Mouse (Mus musculus) urinary bladder, postnatal 4 days (tissue): ENCODE measurements around the gene Tmem147.
"Not testable (repeated sequence)": the region's sequence is repeated elsewhere in the genome, so short reads cannot be mapped to it uniquely, and the experiment has no call there.

Experiments used
- DNase-seq, 2 experiments: peaks; one replicate each; pipeline ENCODE4 v3.0.0; 2021 to 2022; ENCODE audit warnings: low spot score in 2 of 2

Gene Tmem147

DNA sequence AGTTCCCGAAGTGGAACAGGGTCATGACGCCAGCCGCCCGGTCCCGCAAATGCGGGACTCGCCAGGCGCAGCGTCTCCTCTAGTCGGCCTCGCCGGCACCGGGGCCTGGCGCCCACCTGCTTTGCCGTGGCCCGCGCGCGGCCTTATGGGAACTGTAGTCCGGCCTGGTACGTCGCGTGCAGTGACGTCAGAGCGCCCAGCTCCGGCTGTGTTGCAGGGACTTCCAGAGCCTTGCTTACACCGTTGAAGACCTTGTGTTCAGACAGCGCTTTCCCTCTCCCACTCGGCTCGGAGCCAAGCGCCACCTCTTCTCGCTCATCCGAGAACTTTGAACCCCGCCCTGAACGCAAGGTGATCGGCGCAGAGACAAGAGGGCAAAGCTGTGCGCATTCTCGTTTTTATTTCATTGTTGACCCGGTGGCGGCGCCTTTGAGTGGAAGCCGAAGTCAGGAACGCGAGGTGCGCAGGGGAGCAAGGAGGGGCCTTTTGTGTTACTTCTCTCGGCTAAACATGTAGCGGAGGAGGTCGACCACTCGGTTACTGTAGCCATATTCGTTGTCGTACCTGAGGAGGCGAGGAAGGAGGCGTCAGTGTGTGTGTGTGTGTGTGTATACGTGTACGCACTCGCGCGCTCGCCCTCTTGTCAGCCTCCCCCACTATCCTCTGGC, at the start of gene Tmem147:
Tmem147 (minus strand) TSS at position 145 of the 668 bp plus-strand sequence.
- peak; percentile 90 to 93 for DNase-seq

DNA sequence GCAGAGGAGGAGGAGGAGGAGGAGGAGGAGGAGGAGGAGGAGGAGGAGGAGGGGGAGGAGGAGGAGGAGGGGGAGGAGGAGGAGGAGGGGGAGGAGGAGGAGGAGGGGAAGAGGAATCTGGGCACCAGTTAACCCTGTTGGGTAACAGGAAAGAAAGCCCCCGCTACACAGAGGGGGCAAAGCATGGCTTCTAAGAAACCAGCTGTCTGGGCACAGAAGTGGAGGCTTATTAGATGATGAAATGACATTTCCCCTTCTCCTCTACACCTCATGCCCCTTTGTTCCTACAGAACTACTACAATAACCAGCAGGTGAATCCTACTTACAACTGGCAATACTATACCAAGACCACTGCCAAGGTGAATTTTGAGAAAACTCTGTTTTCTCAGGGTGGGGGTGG, 48.6 kb upstream of the Tmem147 start:
- no peak for DNase-seq

DNA sequence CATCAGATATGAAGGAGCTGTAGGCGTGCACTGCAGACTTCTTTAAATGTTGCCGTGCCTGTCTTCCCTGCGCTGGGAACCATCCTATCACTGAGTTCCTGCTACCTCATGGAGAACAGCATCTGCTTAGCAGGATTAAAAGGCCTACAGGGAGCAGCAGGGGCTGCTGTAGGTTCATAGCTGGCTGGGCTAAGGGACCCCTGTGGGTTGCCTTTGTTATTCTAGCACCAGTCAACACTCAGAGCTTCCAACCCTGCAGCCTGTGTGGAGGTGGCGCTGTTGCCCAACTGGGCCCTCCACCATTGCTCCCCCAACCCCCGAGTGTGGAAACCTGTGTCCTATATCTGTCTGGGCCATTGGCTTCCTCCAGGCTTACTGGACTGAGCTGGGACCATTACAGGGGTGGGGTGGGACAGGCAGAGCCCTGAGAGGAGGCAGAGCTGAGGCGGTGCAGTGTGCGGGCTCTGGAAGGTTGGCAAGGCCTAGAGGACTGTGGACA, 47.8 kb upstream of the Tmem147 start:
- no peak for DNase-seq

DNA sequence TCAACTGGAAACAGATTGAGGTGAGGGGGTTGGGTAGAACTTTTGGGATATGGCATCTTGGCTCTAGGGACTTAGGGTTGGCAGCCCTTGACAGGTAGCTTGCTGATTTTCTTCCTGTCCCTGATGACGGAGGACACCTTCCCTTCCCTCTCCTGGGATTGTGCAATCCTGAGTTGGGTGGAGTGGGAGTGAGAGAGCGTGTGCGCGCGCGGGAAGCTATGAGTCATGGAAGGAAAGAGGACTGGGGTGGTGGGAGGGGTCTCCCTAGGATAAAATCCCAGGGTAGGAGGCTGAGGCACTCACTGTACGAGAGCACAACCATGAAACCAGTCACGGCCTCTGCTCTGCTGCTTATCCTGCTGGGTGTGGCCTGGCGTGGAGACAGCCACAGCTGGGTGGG, 46.8 kb upstream of the Tmem147 start:
- DNase-seq: no peak

DNA sequence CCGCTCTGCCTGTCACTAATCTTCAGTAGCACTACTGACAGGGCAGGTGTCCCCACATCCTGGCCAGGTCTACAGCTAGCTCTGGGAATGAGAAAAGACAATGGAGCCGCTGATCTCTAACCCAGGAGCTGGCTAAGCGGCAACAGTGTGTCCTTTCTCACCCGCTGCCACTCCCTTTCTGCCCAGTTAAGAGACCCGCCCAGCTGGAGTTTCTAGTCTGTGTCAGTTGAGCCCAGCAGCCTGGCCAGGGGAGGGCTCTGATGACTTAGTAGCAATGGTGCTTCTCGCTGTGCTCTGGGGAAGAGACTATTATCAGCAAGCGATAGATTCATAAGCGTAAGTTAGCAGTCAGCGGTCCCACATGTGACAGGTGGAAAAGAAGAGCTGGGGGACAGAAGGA, 39.9 kb upstream of the Tmem147 start:
- no peak for DNase-seq

DNA sequence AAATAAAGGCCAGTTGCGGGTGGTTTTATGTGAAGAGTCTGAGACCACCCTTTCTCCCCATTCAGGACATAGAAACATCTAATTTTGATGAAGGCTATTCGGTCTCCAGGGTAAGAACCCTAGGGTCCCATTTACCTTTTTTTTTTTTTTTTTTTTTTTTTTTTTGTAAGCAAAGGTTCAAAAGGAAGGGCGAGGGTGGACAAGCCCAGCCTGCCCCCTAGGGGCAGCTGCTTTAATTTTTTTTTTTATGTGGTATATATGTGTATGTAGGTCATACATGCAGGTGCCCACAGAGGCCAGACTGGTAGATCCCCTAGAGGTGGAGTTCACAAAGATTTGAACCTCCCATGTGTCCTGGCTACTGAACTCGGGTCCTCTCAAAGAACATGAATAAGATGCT, 37.1 kb upstream of the Tmem147 start:
- no peak for DNase-seq

DNA sequence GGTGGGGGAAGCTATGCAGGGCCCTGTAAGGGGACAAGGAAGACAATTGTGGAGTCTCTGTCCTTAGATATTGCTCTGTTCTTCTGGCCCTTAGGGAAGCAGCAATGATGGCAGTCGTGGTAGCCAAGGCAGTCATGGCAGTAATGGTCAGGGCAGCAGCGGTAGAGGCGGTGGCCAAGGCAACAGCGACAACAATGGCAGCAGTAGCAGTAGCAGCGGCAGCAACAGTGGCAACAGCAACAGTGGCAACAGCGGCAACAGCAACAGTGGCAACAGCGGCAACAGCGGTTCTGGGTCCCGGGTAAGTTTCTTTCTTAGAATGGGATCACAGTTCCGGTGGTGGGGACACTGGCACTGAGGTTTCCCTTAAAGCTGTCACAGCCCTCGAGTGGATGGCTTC, 35.8 kb upstream of the Tmem147 start:
- no peak for DNase-seq

DNA sequence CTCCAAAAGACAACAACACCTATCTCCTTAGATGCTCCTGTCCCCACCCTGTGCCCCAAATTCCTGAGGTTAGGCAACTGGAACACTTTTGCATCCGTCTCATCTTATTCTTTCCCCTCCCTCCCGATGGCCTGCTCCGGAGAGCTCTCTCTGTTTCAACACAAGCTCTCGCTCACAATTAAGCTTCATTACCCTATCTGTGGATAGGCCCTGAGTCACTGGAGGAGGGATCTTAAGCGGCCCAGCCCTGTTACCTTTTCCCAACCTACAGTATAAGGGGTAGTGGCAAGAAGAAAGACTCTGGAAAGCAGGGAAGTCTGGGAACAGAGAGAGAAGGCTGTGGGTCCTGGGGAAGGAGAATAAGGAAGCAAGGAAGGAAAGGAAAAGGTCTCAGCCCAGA, 34.1 kb upstream of the Tmem147 start, which contains the start of gene Dmkn:
Dmkn (plus strand) TSS at position 301 of the 400 bp plus-strand sequence.
- no peak for DNase-seq

DNA sequence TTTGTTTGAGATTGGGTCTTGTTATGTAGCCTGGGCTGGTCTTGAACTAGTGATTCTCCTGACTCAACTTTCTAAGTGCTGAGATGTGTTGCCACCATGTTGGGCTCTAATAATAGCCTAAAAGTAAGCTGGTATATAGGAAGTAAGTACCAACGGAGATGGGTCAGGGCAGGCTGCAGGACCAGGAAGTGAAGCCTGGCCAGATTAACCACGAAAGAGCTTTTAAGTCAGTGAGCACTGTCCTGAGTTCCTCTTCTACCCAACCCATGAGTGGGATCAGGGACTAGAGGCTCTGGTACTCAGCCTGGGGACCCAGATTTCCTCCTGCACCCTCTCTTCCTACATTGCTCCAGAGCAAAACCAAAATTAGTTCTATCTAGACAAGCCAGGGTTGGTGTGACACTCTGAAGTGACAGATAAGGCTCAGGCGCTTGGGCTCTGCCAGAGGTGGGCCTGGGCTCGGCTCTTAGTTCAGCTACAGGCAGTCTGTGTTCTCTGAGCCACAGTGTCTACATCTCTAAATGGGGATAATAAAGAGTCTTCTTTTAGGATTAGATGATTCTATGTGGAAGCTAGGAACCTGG, 32.5 kb upstream of the Tmem147 start:
- no peak for DNase-seq

DNA sequence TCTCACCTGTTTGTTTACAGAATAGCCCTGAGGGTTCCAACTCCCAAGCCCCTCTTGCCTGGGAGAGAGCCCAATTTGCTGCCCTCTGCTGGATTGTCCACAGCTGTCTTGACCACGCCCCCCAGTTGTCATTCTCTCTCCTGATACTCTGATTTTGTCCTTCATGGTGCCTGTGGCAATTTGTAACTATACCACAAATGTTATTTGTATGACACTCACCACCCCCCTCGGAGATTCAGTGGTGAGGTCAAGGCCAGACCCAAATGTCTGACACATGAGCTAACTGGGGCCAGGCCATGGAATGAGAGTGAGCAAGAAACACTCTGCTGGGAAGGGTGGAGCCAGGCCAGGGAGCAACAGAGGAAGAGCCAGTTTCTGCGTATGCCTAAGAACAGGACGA, 29.5 kb upstream of the Tmem147 start:
- DNase-seq: no peak

DNA sequence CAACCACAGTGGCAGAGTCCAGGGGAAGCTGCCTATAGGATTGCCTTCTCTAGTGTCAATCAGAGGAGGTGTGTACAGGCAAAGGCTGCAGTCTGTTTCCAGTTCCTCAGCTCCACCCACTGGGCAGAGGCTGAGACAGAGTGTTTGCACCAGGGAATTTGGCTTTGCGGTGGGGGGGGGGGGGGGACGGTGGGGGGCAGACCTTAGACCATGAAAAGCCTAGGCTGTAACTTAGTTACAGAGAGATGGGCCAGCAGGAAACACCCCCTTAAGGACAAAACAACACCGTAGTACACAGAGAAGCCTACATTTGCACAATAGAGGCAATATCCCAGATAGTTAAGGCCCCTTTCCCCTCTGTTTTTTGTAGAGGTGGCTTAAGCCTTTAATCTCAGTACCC, 27.7 kb upstream of the Tmem147 start:
- no peak for DNase-seq

DNA sequence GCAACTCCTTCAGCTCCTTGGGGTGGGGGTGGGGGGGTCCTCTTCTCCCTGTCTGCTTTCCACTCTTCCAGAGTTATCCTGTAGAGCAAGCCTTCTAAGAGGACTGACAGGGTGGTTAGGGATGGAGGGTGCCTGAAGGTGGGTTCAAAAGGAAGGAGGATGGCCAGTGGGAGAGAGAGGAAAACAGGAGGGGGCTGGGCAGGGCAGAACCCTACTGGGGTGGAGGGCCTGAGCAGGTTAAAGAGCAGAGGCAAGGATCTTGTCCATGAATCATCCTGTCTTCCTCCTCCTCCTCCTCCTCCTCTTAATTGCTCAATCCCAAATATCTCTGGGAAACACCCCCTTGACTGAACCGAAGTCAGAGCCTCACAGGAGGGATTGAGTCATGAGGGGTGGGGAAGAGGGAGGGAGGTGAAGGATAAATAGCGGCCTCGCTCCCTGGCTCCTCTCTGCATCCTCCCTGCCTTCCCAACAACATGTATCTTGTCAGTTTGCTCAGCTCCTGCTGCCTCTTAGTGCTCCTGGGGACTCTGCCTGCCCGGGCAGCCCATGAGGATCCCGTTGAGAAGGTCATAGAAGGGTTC, 21.8 kb upstream of the Tmem147 start, which contains the start of gene Sbsn:
Sbsn (plus strand) TSS at position 386 of the 584 bp plus-strand sequence.
- DNase-seq: no peak

DNA sequence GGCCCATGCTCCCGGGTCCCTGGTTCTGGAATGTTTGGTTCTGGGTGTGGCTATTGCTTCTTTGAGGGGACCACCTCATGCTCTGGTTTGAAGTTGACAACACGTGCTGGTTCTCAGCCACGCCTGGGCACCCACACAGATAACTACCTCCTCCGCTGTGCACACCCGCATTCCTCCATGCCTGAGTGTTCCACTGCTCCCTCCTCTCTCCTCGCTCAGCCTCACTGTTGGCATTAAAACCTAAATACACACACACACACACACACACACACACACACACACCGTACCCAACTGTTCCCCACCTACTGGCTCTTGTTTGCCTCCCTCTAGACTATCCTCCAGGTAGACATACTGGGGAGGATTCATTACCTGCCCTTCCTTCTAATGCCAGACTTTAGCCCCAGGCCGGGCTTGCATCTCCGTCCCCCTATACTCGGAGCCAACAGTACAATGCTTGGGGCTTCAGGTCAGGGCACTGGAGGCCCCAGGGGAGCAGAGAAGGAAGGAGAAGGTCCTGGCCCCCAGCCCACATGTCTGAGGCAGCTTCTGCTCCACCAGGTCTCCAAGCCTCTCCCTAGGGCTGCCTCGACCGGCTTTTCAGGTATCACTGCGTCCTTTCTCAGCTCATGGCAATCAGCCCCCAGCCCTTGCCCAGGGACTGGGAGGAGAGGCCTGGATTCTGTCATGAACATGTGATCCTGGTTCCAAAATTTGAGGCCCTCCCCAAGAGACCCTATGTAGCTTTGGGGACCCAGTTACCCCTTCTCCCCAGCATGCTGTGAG, 20.7 kb upstream of the Tmem147 start:
- DNase-seq: no peak

DNA sequence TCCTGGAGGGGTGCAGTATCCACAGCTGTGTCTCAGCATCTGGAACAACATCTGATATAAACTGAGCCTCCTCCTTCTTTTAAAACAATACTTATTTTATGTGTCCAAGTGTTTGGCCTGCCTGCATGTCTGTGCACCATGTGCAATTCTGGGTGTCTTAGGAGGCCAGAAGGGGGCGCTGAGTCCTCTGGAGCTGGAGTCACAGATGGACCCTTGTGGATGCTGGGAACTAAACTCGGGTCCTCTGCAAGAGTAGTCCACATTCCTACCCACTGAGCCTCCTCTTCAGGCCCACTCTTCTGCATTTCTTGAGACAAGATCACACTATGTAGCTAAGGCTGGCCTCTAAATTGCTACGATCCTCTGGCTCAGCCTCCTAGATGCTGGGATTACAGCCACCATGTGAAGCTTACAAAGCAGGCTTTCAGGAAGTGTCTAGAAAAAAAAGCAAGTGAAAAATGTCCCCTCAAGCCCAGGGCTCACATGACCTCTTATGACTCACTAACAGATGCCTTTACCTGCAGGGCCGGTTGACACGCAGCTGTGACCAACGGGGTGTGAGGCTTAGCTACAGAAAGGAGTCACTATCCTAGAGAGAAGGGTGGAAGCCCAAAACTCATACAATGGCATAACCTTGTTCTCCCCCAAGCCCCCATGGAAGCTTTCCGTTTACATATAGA, 18.3 kb upstream of the Tmem147 start:
- no peak for DNase-seq

DNA sequence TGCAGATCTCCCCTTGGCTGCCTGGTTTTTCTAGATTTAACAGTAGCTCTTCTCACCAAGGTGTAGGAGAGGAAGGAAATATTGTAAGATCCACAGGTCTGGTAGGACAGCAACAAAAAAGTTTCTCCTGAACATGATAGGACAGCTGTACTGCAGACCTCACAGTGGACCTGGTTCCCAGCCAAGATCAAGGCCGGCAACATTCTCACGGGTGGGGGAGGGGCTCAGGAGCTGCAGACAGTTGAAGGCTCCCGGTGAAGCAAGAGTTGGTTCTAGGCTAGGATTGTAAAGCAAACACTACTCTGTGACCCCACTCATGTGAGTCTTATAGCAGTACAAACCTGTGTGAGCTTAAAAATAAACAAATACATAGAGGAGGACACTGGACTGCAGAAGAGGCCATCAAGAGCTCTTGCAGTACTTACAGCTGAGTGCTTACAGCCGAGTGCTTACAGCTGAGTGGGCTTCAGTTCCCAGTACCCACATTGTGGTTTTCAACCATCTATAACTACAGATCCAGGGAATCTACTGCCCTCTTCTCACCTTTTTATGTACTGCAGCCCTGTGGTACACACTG, 14.8 kb upstream of the Tmem147 start:
- DNase-seq: peak in 1 of 2 experiments; percentile 40

DNA sequence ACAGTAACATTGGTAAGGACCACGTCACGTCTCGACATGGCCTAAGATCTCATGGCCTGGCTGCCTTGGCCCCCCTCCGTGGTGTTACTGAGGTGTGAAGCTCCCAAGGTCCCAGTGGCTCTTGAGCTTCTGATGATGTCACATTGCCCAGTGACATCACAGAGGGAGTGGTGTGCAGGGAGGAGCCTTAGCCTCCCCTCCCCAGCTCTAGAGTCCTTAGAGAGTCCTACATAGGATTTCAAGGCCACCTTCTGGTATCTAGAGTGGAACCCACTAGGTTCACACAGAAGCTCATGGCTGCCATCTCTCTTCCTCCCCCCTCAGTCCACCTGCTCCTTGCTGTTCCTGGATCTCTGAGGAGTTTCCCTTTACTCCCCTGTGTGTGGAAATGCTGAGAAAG, 14.3 kb upstream of the Tmem147 start, which contains the start of gene Gapdhs:
Gapdhs (minus strand) TSS at position 65 of the 400 bp plus-strand sequence.
- not testable (repeated sequence) for DNase-seq

DNA sequence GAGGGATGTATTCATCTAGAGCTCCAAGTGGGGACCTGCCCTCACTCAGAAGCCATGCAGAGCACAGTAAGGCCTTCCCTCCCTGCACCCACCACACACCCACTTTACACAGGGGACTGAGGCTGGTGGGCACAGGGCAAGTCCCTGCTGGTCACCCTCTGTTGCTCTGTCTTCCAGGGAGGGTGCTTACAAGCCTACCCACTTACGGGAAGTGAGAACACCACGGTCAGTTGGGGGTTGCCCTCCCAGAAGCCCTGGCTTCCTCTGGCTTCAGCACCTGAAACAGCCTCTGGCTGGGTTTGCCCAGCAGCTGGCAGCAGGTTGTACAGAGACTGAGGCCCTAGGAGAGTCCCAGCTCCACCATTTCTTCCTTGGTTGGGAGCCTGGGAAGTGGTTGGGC, 13.2 kb upstream of the Tmem147 start:
- DNase-seq: not testable (repeated sequence)

DNA sequence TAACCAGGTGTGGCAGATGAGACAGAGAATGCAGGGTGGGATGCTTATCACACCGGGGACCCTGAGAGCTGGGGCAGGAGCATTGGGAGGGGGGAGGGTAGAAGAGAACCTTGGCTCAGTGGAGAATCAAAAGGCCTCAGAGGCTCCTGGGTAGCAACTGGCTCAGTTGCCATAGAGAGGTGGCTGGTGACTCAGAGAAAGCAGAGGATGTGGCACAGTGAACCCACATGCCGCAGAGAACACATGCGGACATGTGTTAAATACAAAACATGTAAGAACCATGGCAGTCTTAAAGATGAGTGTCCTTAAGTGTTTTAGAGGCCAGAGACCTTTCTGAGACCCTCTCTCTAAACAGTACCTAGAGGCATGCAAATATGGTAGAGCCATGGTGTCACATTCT, 6.9 kb upstream of the Tmem147 start:
- DNase-seq: no peak

DNA sequence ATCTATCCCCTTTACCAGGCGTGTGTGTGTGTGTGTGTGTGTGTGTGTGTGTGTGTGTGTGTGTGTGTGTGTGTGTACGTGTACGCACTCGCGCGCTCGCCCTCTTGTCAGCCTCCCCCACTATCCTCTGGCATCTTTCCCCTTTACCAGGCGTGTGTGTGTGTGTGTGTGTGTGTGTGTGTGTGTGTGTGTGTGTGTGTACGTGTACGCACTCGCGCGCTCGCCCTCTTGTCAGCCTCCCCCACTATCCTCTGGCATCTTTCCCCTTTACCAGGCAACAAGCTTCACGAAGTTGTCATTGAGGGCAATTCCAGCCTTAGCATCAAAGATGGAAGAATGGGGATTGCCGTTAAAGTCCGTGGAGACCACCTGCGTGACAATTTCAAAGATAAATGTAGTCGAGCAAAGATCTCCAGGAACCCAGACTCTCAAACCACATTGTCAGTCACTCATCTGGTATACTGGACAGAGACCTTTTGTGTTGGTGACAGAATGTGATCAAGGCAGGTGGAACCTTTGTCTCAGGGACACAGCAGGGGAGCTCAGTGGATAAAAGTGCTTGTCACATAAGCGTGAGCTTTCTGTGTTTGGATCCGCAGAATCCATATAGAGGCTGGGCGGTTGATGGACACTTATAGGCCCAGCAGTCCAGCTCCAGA, 853 bp upstream of the Tmem147 start:
- DNase-seq: not testable (repeated sequence)

DNA sequence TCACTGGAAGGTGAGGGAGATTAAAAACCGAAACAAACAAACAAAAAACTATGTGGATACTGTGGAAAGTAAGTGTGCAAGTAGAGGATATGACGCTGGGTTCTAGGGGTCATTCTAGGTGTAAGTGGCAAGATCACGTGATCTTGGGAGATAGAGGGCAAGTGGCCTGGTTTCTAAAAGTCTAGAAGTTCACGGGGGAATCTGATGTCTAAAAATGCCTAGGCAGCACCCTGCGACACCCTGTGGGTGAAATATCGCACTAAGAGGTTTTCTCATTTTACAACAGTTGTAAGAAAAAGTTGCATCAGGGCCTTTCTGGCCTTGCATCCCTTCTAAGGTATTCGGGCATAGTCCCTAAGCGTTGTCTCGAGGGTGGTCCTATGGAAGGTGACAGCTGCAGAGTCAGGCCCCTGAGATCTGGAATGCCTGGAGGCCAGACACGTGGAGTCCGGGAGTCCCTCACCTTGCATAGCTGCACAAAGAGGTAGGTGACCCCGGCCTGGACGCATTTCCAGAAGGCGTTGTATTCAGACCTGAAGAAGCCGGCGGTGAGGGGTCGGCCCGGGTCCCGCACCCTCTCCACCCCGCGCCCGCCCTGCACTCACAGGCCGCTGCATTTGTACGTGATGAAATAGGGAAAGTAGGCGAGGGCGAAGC, 473 bp downstream of the Tmem147 start:
- DNase-seq: no peak
